Mouse (Mus musculus): ENCODE measurements at regions not wholly inside any gene's neighbourhood (a gene's known extent, or its start where the extent isn't known, plus 50 kb on each side); places are given as distances from the start of the nearest gene placed in this dataset.
"Not testable (repeated sequence)": the region's sequence is repeated elsewhere in the genome, so short reads cannot be mapped to it uniquely, and the experiment has no call there.

- 0 out of 2 replicates have a peak overlapping the region, but pooled peaks have one; percentile 26 for H3K9ac ChIP-seq (ENCODE audit: low read length)
- H3K27me3 ChIP-seq (ENCODE audit: control insufficient read depth, insufficient read depth, low read length) = no peaks in the 10 kb centered on the region
- peak overlapping the region; percentile 63 for H3K4me2 ChIP-seq (ENCODE audit: low read depth)
- H3K4me3 ChIP-seq (ENCODE audit: low read depth, low read length) = peak overlapping the region; percentile 41
- DNase-seq (ENCODE audit: low spot score) = no peak
- ATAC-seq (ENCODE audit: insufficient read depth, low FRiP score, low TSS enrichment) = no peak
- 36% methylated on average over 4 of the region's 4 CpGs for WGBS
- no peaks in the 10 kb centered on the region for H3K36me3 ChIP-seq (ENCODE audit: control insufficient read depth, insufficient read depth, low read length)
- H3K27ac ChIP-seq (ENCODE audit: low read depth, low read length) = no peak overlapping the region
- no peaks in the 10 kb centered on the region for H3K9me3 ChIP-seq (ENCODE audit: control insufficient read depth, low read length)
- peaks cover 8% of the 10 kb centered on the region; the same call in 1 of the 2 replicates for H3K4me1 ChIP-seq (ENCODE audit: control insufficient read depth, insufficient read depth, low read length)
These were observed 71.4 kb downstream of the Adra2a start for GRCm38 (mm10) chr19:54115335-54115734.

GRCm38 (mm10) chr19:54116829-54117228 is 72.9 kb downstream of the Adra2a start:
- Histone ChIP-seq H3K4me2 (ENCODE audit: low read depth) (no peak overlapping the region), H3K9ac (ENCODE audit: low read length) (no peak overlapping the region), H3K4me3 (ENCODE audit: low read depth, low read length) (no peak overlapping the region), H3K36me3 (ENCODE audit: control insufficient read depth, insufficient read depth, low read length) (no peaks in the 10 kb centered on the region), H3K27ac (ENCODE audit: low read depth, low read length) (no peak overlapping the region), H3K4me1 (ENCODE audit: control insufficient read depth, insufficient read depth, low read length) (peaks cover 8% of the 10 kb centered on the region; the same call in 1 of the 2 replicates), H3K9me3 (ENCODE audit: control insufficient read depth, low read length) (no peaks in the 10 kb centered on the region), H3K27me3 (ENCODE audit: control insufficient read depth, insufficient read depth, low read length) (no peaks in the 10 kb centered on the region)
- ATAC-seq (ENCODE audit: insufficient read depth, low FRiP score, low TSS enrichment) (no peak), DNase-seq (ENCODE audit: low spot score) (no peak)
- 75% methylated on average over 4 of the region's 4 CpGs for WGBS

- H3K36me3 ChIP-seq (ENCODE audit: control insufficient read depth, insufficient read depth, low read length) = no peaks in the 10 kb centered on the region
- DNase-seq (ENCODE audit: low spot score) (no peak), ATAC-seq (ENCODE audit: insufficient read depth, low FRiP score, low TSS enrichment) (no peak)
- no peak overlapping the region for H3K4me3 ChIP-seq (ENCODE audit: low read depth, low read length)
- no peak overlapping the region for H3K9ac ChIP-seq (ENCODE audit: low read length)
- peaks cover 8% of the 10 kb centered on the region; the same call in 1 of the 2 replicates for H3K4me1 ChIP-seq (ENCODE audit: control insufficient read depth, insufficient read depth, low read length)
- no peak overlapping the region for H3K4me2 ChIP-seq (ENCODE audit: low read depth)
- H3K27me3 ChIP-seq (ENCODE audit: control insufficient read depth, insufficient read depth, low read length) = no peaks in the 10 kb centered on the region
- 49% methylated on average over 11 of the region's 11 CpGs for WGBS
- H3K9me3 ChIP-seq (ENCODE audit: control insufficient read depth, low read length) = no peaks in the 10 kb centered on the region
- no peak overlapping the region for H3K27ac ChIP-seq (ENCODE audit: low read depth, low read length)
These were observed 73.7 kb downstream of the Adra2a start for GRCm38 (mm10) chr19:54117676-54118075.

GRCm38 (mm10) chr19:54123586-54123985 is 79.6 kb downstream of the Adra2a start:
- ATAC-seq (ENCODE audit: insufficient read depth, low FRiP score, low TSS enrichment) (no peak), DNase-seq (ENCODE audit: low spot score) (no peak)
- H3K27ac ChIP-seq (ENCODE audit: low read depth, low read length) = no peak overlapping the region
- no peak overlapping the region for H3K9ac ChIP-seq (ENCODE audit: low read length)
- no peak overlapping the region for H3K4me3 ChIP-seq (ENCODE audit: low read depth, low read length)
- no peaks in the 10 kb centered on the region for H3K36me3 ChIP-seq (ENCODE audit: control insufficient read depth, insufficient read depth, low read length)
- H3K4me1 ChIP-seq (ENCODE audit: control insufficient read depth, insufficient read depth, low read length) = no peaks in the 10 kb centered on the region
- H3K4me2 ChIP-seq (ENCODE audit: low read depth) = no peak overlapping the region
- no peaks in the 10 kb centered on the region for H3K27me3 ChIP-seq (ENCODE audit: control insufficient read depth, insufficient read depth, low read length)
- no peaks in the 10 kb centered on the region for H3K9me3 ChIP-seq (ENCODE audit: control insufficient read depth, low read length)
- WGBS = 80% methylated on average over 9 of the region's 9 CpGs

GRCm38 (mm10) chr19:54151766-54152165 is 107.8 kb downstream of the Adra2a start:
- DNase-seq (ENCODE audit: low spot score); H3K36me3 ChIP-seq (ENCODE audit: control insufficient read depth, insufficient read depth, low read length); H3K27me3 ChIP-seq (ENCODE audit: control insufficient read depth, insufficient read depth, low read length); H3K4me2 ChIP-seq (ENCODE audit: low read depth); H3K4me1 ChIP-seq (ENCODE audit: control insufficient read depth, insufficient read depth, low read length); ATAC-seq (ENCODE audit: insufficient read depth, low FRiP score, low TSS enrichment); H3K9me3 ChIP-seq (ENCODE audit: control insufficient read depth, low read length); H3K9ac ChIP-seq (ENCODE audit: low read length); H3K27ac ChIP-seq (ENCODE audit: low read depth, low read length); H3K4me3 ChIP-seq (ENCODE audit: low read depth, low read length): not testable (repeated sequence)
- WGBS = 100% methylated on average over 1 of the region's 1 CpGs

GRCm38 (mm10) chr19:54154400-54154799 is 110.4 kb downstream of the Adra2a start:
- Histone ChIP-seq H3K27me3 (ENCODE audit: control insufficient read depth, insufficient read depth, low read length) (no peaks in the 10 kb centered on the region), H3K9ac (ENCODE audit: low read length) (no peak overlapping the region), H3K4me1 (ENCODE audit: control insufficient read depth, insufficient read depth, low read length) (no peaks in the 10 kb centered on the region), H3K9me3 (ENCODE audit: control insufficient read depth, low read length) (no peaks in the 10 kb centered on the region), H3K27ac (ENCODE audit: low read depth, low read length) (no peak overlapping the region), H3K36me3 (ENCODE audit: control insufficient read depth, insufficient read depth, low read length) (no peaks in the 10 kb centered on the region), H3K4me3 (ENCODE audit: low read depth, low read length) (no peak overlapping the region), H3K4me2 (ENCODE audit: low read depth) (no peak overlapping the region)
- ATAC-seq (ENCODE audit: insufficient read depth, low FRiP score, low TSS enrichment) (no peak), DNase-seq (ENCODE audit: low spot score) (no peak)
- 89% methylated on average over 4 of the region's 4 CpGs for WGBS

- no peaks in the 10 kb centered on the region for H3K9me3 ChIP-seq (ENCODE audit: control insufficient read depth, low read length)
- H3K27me3 ChIP-seq (ENCODE audit: control insufficient read depth, insufficient read depth, low read length) = no peaks in the 10 kb centered on the region
- no peak overlapping the region for H3K4me2 ChIP-seq (ENCODE audit: low read depth)
- no peak for DNase-seq (ENCODE audit: low spot score)
- H3K27ac ChIP-seq (ENCODE audit: low read depth, low read length) = no peak overlapping the region
- H3K4me1 ChIP-seq (ENCODE audit: control insufficient read depth, insufficient read depth, low read length) = no peaks in the 10 kb centered on the region
- 47% methylated on average over 2 of the region's 2 CpGs for WGBS
- no peak overlapping the region for H3K4me3 ChIP-seq (ENCODE audit: low read depth, low read length)
- no peaks in the 10 kb centered on the region for H3K36me3 ChIP-seq (ENCODE audit: control insufficient read depth, insufficient read depth, low read length)
- no peak overlapping the region for H3K9ac ChIP-seq (ENCODE audit: low read length)
- no peak for ATAC-seq (ENCODE audit: insufficient read depth, low FRiP score, low TSS enrichment)
These were observed 126.4 kb downstream of the Adra2a start for GRCm38 (mm10) chr19:54170361-54170760.

- DNase-seq (ENCODE audit: low spot score) (no peak), ATAC-seq (ENCODE audit: insufficient read depth, low FRiP score, low TSS enrichment) (no peak)
- WGBS = 86% methylated on average over 14 of the region's 14 CpGs
- Histone ChIP-seq H3K4me2 (ENCODE audit: low read depth) (no peak overlapping the region), H3K9ac (ENCODE audit: low read length) (no peak overlapping the region), H3K36me3 (ENCODE audit: control insufficient read depth, insufficient read depth, low read length) (no peaks in the 10 kb centered on the region), H3K27me3 (ENCODE audit: control insufficient read depth, insufficient read depth, low read length) (no peaks in the 10 kb centered on the region), H3K4me1 (ENCODE audit: control insufficient read depth, insufficient read depth, low read length) (no peaks in the 10 kb centered on the region), H3K4me3 (ENCODE audit: low read depth, low read length) (no peak overlapping the region), H3K27ac (ENCODE audit: low read depth, low read length) (no peak overlapping the region), H3K9me3 (ENCODE audit: control insufficient read depth, low read length) (no peaks in the 10 kb centered on the region)
These were observed 130.4 kb downstream of the Adra2a start for GRCm38 (mm10) chr19:54174090-54175055.

GRCm38 (mm10) chr19:54175766-54176165 is 131.8 kb downstream of the Adra2a start:
- H3K27ac ChIP-seq (ENCODE audit: low read depth, low read length) = no peak overlapping the region
- H3K9me3 ChIP-seq (ENCODE audit: control insufficient read depth, low read length) = no peaks in the 10 kb centered on the region
- ATAC-seq (ENCODE audit: insufficient read depth, low FRiP score, low TSS enrichment) (no peak), DNase-seq (ENCODE audit: low spot score) (peak; percentile 29)
- no peaks in the 10 kb centered on the region for H3K4me1 ChIP-seq (ENCODE audit: control insufficient read depth, insufficient read depth, low read length)
- H3K9ac ChIP-seq (ENCODE audit: low read length) = no peak overlapping the region
- H3K4me2 ChIP-seq (ENCODE audit: low read depth) = no peak overlapping the region
- no peaks in the 10 kb centered on the region for H3K27me3 ChIP-seq (ENCODE audit: control insufficient read depth, insufficient read depth, low read length)
- no peaks in the 10 kb centered on the region for H3K36me3 ChIP-seq (ENCODE audit: control insufficient read depth, insufficient read depth, low read length)
- H3K4me3 ChIP-seq (ENCODE audit: low read depth, low read length) = no peak overlapping the region
- WGBS = 48% methylated on average over 7 of the region's 7 CpGs
